Mouse (Mus musculus): ENCODE results near the gene Olfr58. TPM values are rescaled to one million over a fixed set of nuclear protein-coding genes. Genes with fewer than 3 reads are reported as not detected.

The Olfr58 gene
- total RNA-seq (2023): not detected

DNA sequence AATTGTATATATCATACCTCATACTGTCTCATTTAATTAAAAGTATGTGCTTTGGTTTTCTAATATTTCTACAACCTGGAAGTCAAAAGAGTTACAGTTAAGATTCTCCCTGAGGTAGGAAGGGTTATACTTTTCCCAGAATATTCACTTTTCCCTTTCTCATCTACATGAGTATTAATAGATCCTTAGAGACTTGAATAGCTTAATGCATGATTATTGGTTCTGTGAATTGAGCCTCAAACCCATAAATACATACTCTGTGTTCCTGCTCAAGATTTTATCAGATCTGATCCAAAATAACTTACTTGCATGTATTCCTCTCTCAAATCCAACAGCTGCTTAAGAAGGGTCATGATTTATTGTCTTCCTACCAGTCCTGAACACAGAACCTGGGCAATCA, at the start of gene Olfr58:
Gene Olfr58, plus strand, starts transcription at position 301 of the 400 bp plus-strand sequence.

DNA sequence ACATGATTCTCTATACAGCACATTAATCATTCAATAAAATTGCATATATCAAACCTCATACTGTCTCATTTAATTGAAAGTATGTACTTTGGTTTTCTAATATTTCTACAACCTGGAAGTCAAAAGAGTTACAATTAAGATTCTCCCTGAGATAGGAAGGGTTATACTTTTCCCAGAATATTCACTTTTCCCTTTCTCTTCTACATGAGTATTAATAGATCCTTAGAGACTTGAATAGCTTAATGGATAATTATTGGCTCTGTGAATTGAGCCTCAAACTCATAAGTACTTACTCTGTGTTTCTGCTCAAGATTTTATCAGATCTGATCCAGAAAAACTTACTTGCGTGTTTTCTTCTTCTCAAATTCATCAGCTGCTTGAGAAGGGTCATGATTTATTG, 24.5 kb downstream of the Olfr58 start, which contains the start of gene Olfr859:
Gene Olfr859, plus strand, starts transcription at position 301 of the 400 bp plus-strand sequence.

Other genes starting within 250 kb of the Olfr58 start
- not detected for gene Olfr853, start 239.2 kb upstream of the Olfr58 start, total RNA-seq (2023)
- gene Olfr854, start 212.9 kb upstream of the Olfr58 start, total RNA-seq (2023): not detected
- not detected for gene Olfr855, start 197.7 kb upstream of the Olfr58 start, total RNA-seq (2023)
- gene Zfp317, start 158.2 kb upstream of the Olfr58 start, total RNA-seq (2023): 10 to 100 TPM; 29.9 to 34.0 TPM
- not detected for gene Olfr857, start 70.8 kb upstream of the Olfr58 start, total RNA-seq (2023)
- not detected for gene Olfr859, start 24.6 kb downstream of the Olfr58 start, total RNA-seq (2023)
- gene Olfr860, start 69.5 kb downstream of the Olfr58 start, total RNA-seq (2023): not detected
- not detected for gene Olfr862, start 107.7 kb downstream of the Olfr58 start, total RNA-seq (2023)
- gene Olfr77, start 136.6 kb downstream of the Olfr58 start, total RNA-seq (2023): not detected
- not detected for gene Olfr866, start 247.8 kb downstream of the Olfr58 start, total RNA-seq (2023)